Mouse (Mus musculus): ENCODE data around the gene Mpst.

The Mpst gene

GRCm38 (mm10) chr15:78437237-78438017 is 31.2 kb downstream of the Mpst start:
- no peak for DNase-seq (ENCODE audit: low spot score)

- DNase-seq (ENCODE audit: low spot score): no peak
Observed at GRCm38 (mm10) chr15:78438018-78438394, 31.8 kb downstream of the Mpst start.

GRCm38 (mm10) chr15:78438505-78438904 is 32.3 kb downstream of the Mpst start:
- no peak for DNase-seq (ENCODE audit: low spot score)

GRCm38 (mm10) chr15:78438973-78439372 is 32.8 kb downstream of the Mpst start:
- DNase-seq (ENCODE audit: low spot score): no peak

GRCm38 (mm10) chr15:78442231-78442630 is 36.0 kb downstream of the Mpst start:
- DNase-seq (ENCODE audit: low spot score): no peak

GRCm38 (mm10) chr15:78443857-78444256 is 37.6 kb downstream of the Mpst start:
- DNase-seq (ENCODE audit: low spot score): no peak

GRCm38 (mm10) chr15:78447121-78447520 is 40.9 kb downstream of the Mpst start:
- no peak for DNase-seq (ENCODE audit: low spot score)

- peak; percentile 98 for DNase-seq (ENCODE audit: low spot score)
Observed at GRCm38 (mm10) chr15:78447746-78448535, 41.7 kb downstream of the Mpst start.

- DNase-seq (ENCODE audit: low spot score): no peak
Observed at GRCm38 (mm10) chr15:78449131-78449530, 42.9 kb downstream of the Mpst start.

GRCm38 (mm10) chr15:78449694-78450418 is 43.6 kb downstream of the Mpst start:
- DNase-seq (ENCODE audit: low spot score): peak; percentile 71

- no peak for DNase-seq (ENCODE audit: low spot score)
Observed at GRCm38 (mm10) chr15:78450419-78450768, 44.2 kb downstream of the Mpst start.

- no peak for DNase-seq (ENCODE audit: low spot score)
Observed at GRCm38 (mm10) chr15:78451201-78451600, 45.0 kb downstream of the Mpst start.

GRCm38 (mm10) chr15:78452929-78453328 is 46.7 kb downstream of the Mpst start:
- DNase-seq (ENCODE audit: low spot score): no peak

- DNase-seq (ENCODE audit: low spot score): no peak
Observed at GRCm38 (mm10) chr15:78455168-78455567, 49.0 kb downstream of the Mpst start.

GRCm38 (mm10) chr15:78456051-78456450 is 49.8 kb downstream of the Mpst start:
- DNase-seq (ENCODE audit: low spot score): no peak

- DNase-seq (ENCODE audit: low spot score): no peak
Observed at GRCm38 (mm10) chr15:78457193-78457592, 51.0 kb downstream of the Mpst start.

GRCm38 (mm10) chr15:78462981-78463380 is 56.8 kb downstream of the Mpst start:
- DNase-seq (ENCODE audit: low spot score): no peak

Data from retina, embryonic 14.5 days (tissue).